ENCODE assay signal across 8 mouse cellular contexts in genomic region chr15:89182328-89182741, GRCm38 (mm10). TPM values are rescaled to one million over a fixed set of nuclear protein-coding genes. Genes with fewer than 3 reads are reported as not detected.
DNase-seq lines count a peak whose midpoint lies in the region; ATAC-seq and TF ChIP-seq lines count a peak whose summit lies in the region.

No protein-coding gene starts in this region.

- H3K79me3 ChIP-seq in C2C12 (ENCODE audit: low read depth) = peaks cover 23% of the 10 kb centered on the region

- no peak overlapping the region for H3K4me3 ChIP-seq in C2C12 (ENCODE audit: insufficient read depth, poor library complexity, severe bottlenecking)
- H3K4me3 ChIP-seq in forebrain, embryonic 16.5 days (replicated peaks; ENCODE audit: low read length) = no peak overlapping the region
- H3K4me3 ChIP-seq in intestine, embryonic 15.5 days (replicated peaks) = no peak overlapping the region
- H3K4me3 ChIP-seq in lung, embryonic 14.5 days (ENCODE audit: low read depth, low read length) = no peak overlapping the region
- no peak overlapping the region for H3K4me3 ChIP-seq in stomach, postnatal 0 days (ENCODE audit: low read depth, low read length)

- H3K27me3 ChIP-seq in C2C12 (ENCODE audit: control insufficient read depth, insufficient read depth, insufficient read length) = no peaks in the 10 kb centered on the region
- H3K27me3 ChIP-seq in forebrain, embryonic 16.5 days (replicated peaks; ENCODE audit: control insufficient read depth, insufficient read depth, low read length) = no peaks in the 10 kb centered on the region
- H3K27me3 ChIP-seq in intestine, embryonic 15.5 days (replicated peaks) = no peaks in the 10 kb centered on the region
- H3K27me3 ChIP-seq in lung, embryonic 14.5 days (ENCODE audit: insufficient read depth, low read length) = no peaks in the 10 kb centered on the region
- no peaks in the 10 kb centered on the region for H3K27me3 ChIP-seq in stomach, postnatal 0 days (ENCODE audit: control insufficient read depth, insufficient read depth, low read length)

- WGBS in forebrain, embryonic 16.5 days = 45% methylated on average over 6 of the region's 6 CpGs
- WGBS in intestine, embryonic 15.5 days = 32% methylated on average over 6 of the region's 6 CpGs
- WGBS in lung, embryonic 14.5 days = 31% methylated on average over 6 of the region's 6 CpGs
- WGBS in stomach, postnatal 0 days = 26% methylated on average over 6 of the region's 6 CpGs

- H3K27ac ChIP-seq in forebrain, embryonic 16.5 days (ENCODE audit: low read length) = peak overlapping the region; percentile 63
- peak overlapping the region; percentile 19; the same call in 1 of the 2 replicates for H3K27ac ChIP-seq in intestine, embryonic 15.5 days
- H3K27ac ChIP-seq in lung, embryonic 14.5 days (ENCODE audit: low read depth) = peak overlapping the region; percentile 21; the same call in 1 of the 2 replicates
- H3K27ac ChIP-seq in stomach, postnatal 0 days (replicated peaks) = peak overlapping the region; percentile 58

- peaks cover 52% of the 10 kb centered on the region for H3K4me1 ChIP-seq in forebrain, embryonic 16.5 days (replicated peaks; ENCODE audit: control insufficient read depth, insufficient read depth, low read length)
- H3K4me1 ChIP-seq in intestine, embryonic 15.5 days (replicated peaks) = peaks cover 30% of the 10 kb centered on the region
- H3K4me1 ChIP-seq in lung, embryonic 14.5 days (ENCODE audit: insufficient read depth) = peaks cover 15% of the 10 kb centered on the region
- H3K4me1 ChIP-seq in stomach, postnatal 0 days (replicated peaks; ENCODE audit: control insufficient read depth, insufficient read depth) = peaks cover 15% of the 10 kb centered on the region

- H3K36me3 ChIP-seq in C2C12 (ENCODE audit: control insufficient read depth, insufficient read depth) = peaks cover 2% of the 10 kb centered on the region
- no peaks in the 10 kb centered on the region for H3K36me3 ChIP-seq in forebrain, embryonic 16.5 days (ENCODE audit: control insufficient read depth, insufficient read depth)
- H3K36me3 ChIP-seq in intestine, embryonic 15.5 days = no peaks in the 10 kb centered on the region
- 0 out of 2 replicates have a peak, but pooled peaks cover 7% of the 10 kb centered on the region for H3K36me3 ChIP-seq in lung, embryonic 14.5 days (ENCODE audit: insufficient read depth)
- H3K36me3 ChIP-seq in stomach, postnatal 0 days (ENCODE audit: control insufficient read depth, insufficient read depth, low read length) = no peaks in the 10 kb centered on the region

- H3K9me3 ChIP-seq in forebrain, embryonic 16.5 days (ENCODE audit: control insufficient read depth, low read length) = no peaks in the 10 kb centered on the region
- H3K9me3 ChIP-seq in intestine, embryonic 15.5 days = no peaks in the 10 kb centered on the region
- no peaks in the 10 kb centered on the region for H3K9me3 ChIP-seq in lung, embryonic 14.5 days (ENCODE audit: low read depth, low read length)
- H3K9me3 ChIP-seq in stomach, postnatal 0 days (ENCODE audit: control insufficient read depth, low read length) = no peaks in the 10 kb centered on the region

- peak; percentile 36 for TF ChIP-seq CTCF in C2C12 (IDR thresholded peaks at IDR 0.05; ENCODE audit: control insufficient read depth, insufficient read depth, insufficient read length)
- TF ChIP-seq CTCF in lung, embryonic 14.5 days (IDR thresholded peaks at IDR 0.05; ENCODE audit: low read depth) = peak; percentile 11; the same call in 1 of the 2 replicates
- peak; percentile 60 for TF ChIP-seq CTCF in stomach, postnatal 0 days (IDR thresholded peaks at IDR 0.05; ENCODE audit: low read depth)

- no peak overlapping the region for H3K9ac ChIP-seq in forebrain, embryonic 16.5 days (replicated peaks; ENCODE audit: low read depth, low read length)
- no peak overlapping the region for H3K9ac ChIP-seq in intestine, embryonic 15.5 days
- H3K9ac ChIP-seq in lung, embryonic 14.5 days = peak overlapping the region; percentile 14; the same call in 1 of the 2 replicates
- H3K9ac ChIP-seq in stomach, postnatal 0 days (ENCODE audit: low read length) = peak overlapping the region; percentile 31

- peaks cover 33% of the 10 kb centered on the region for H3K79me2 ChIP-seq in C2C12 (ENCODE audit: control insufficient read depth, insufficient read depth)

- peak; percentile 30 for DNase-seq in adipocyte (ENCODE audit: low spot score)
- DNase-seq in lung, embryonic 14.5 days = peak; percentile 70
- peak; percentile 39 for DNase-seq in stomach, postnatal 0 days (ENCODE audit: low spot score)

- no peak for ATAC-seq in forebrain, embryonic 16.5 days
- ATAC-seq in intestine, embryonic 15.5 days = no peak
- ATAC-seq in lung, embryonic 14.5 days (ENCODE audit: insufficient read depth) = no peak
- ATAC-seq in stomach, postnatal 0 days (ENCODE audit: low FRiP score, low TSS enrichment) = no peak
- ATAC-seq in inflammation-experienced regulatory T-cells, adult 6 months = no peak
- no peak for ATAC-seq in granulocyte monocyte progenitor cell, adult 5-6 weeks (replicated peaks; ENCODE audit: poor library complexity, severe bottlenecking)

- H3K4me2 ChIP-seq in forebrain, embryonic 16.5 days (ENCODE audit: low read length) = no peak overlapping the region
- H3K4me2 ChIP-seq in intestine, embryonic 15.5 days (replicated peaks) = no peak overlapping the region; the same call in 1 of the 2 replicates
- peak overlapping the region; percentile 21; the same call in 1 of the 2 replicates for H3K4me2 ChIP-seq in lung, embryonic 14.5 days
- H3K4me2 ChIP-seq in stomach, postnatal 0 days (replicated peaks; ENCODE audit: low read depth) = 0 out of 2 replicates have a peak overlapping the region, but pooled peaks have one; percentile 17

- TF ChIP-seq EP300 in stomach, postnatal 0 days (optimal IDR thresholded peaks at IDR 0.05) = no peak

- H3ac ChIP-seq in C2C12 (ENCODE audit: control insufficient read depth, insufficient read length, low read depth) = no peak overlapping the region

RNA-seq across cellular contexts. Expression of gene Plxnb2, which starts 1.7 kb away (rescaled TPM):
- polyA plus RNA-seq in C2C12 (2012; fragmentation: generic; extraction: Trizol) = 206 TPM
- 112 and 126 TPM in 2 replicates for polyA plus RNA-seq in forebrain, embryonic 16.5 days (2015; fragmentation: Nextera tagmentation; extraction: Ambion mirVana)
- polyA plus RNA-seq in intestine, embryonic 15.5 days (2015; fragmentation: Nextera tagmentation; extraction: Ambion mirVana) = 107 and 118 TPM in 2 replicates
- polyA plus RNA-seq in lung, embryonic 14.5 days (2014; fragmentation: Nextera tagmentation; extraction: Ambion mirVana) = 149 and 156 TPM in 2 replicates
- polyA plus RNA-seq in stomach, postnatal 0 days (2015; fragmentation: Nextera tagmentation; extraction: Ambion mirVana) = 75.2 and 85.9 TPM in 2 replicates
- 1 to 10 TPM; 1.0 to 3.7 (median 1.7) TPM for polyA plus RNA-seq in inflammation-experienced regulatory T-cells, adult 6 months (2017; shearing (Covaris generic))
- 19.1 and 23.4 TPM in 2 replicates for total RNA-seq in granulocyte monocyte progenitor cell, adult 5-6 weeks (2014; fragmentation: Nextera tagmentation)
- total RNA-seq in granulocyte monocyte progenitor cell, adult 5-6 weeks (2017) = 11.0 and 14.7 TPM in 2 replicates

RNA-seq across cellular contexts. Expression of gene Dennd6b, which starts 14.0 kb away (rescaled TPM):
- polyA plus RNA-seq in C2C12 (2012; fragmentation: generic; extraction: Trizol) = 2.1 TPM
- polyA plus RNA-seq in forebrain, embryonic 16.5 days (2015; fragmentation: Nextera tagmentation; extraction: Ambion mirVana) = 60.7 and 83.2 TPM in 2 replicates
- 12.1 and 13.1 TPM in 2 replicates for polyA plus RNA-seq in intestine, embryonic 15.5 days (2015; fragmentation: Nextera tagmentation; extraction: Ambion mirVana)
- polyA plus RNA-seq in lung, embryonic 14.5 days (2014; fragmentation: Nextera tagmentation; extraction: Ambion mirVana) = 9.2 and 11.0 TPM in 2 replicates
- 4.1 and 5.3 TPM in 2 replicates for polyA plus RNA-seq in stomach, postnatal 0 days (2015; fragmentation: Nextera tagmentation; extraction: Ambion mirVana)
- polyA plus RNA-seq in inflammation-experienced regulatory T-cells, adult 6 months (2017; shearing (Covaris generic)) = 10 to 100 TPM in 2 of 3 experiments, 1 to 10 TPM in 1; 3.4 to 16.7 (median 13.6) TPM
- 4.3 and 6.1 TPM in 2 replicates for total RNA-seq in granulocyte monocyte progenitor cell, adult 5-6 weeks (2014; fragmentation: Nextera tagmentation)
- total RNA-seq in granulocyte monocyte progenitor cell, adult 5-6 weeks (2017) = 2.5 and 4.7 TPM in 2 replicates

RNA-seq across cellular contexts. Expression of gene Ppp6r2, which starts 29.0 kb away (rescaled TPM):
- polyA plus RNA-seq in C2C12 (2012; fragmentation: generic; extraction: Trizol) = 18.4 TPM
- 77.8 and 90.8 TPM in 2 replicates for polyA plus RNA-seq in forebrain, embryonic 16.5 days (2015; fragmentation: Nextera tagmentation; extraction: Ambion mirVana)
- 21.6 and 23.9 TPM in 2 replicates for polyA plus RNA-seq in intestine, embryonic 15.5 days (2015; fragmentation: Nextera tagmentation; extraction: Ambion mirVana)
- 25.6 and 27.8 TPM in 2 replicates for polyA plus RNA-seq in lung, embryonic 14.5 days (2014; fragmentation: Nextera tagmentation; extraction: Ambion mirVana)
- 16.2 and 17.2 TPM in 2 replicates for polyA plus RNA-seq in stomach, postnatal 0 days (2015; fragmentation: Nextera tagmentation; extraction: Ambion mirVana)
- polyA plus RNA-seq in inflammation-experienced regulatory T-cells, adult 6 months (2017; shearing (Covaris generic)) = 10 to 100 TPM; 21.5 to 33.7 (median 30.1) TPM
- total RNA-seq in granulocyte monocyte progenitor cell, adult 5-6 weeks (2014; fragmentation: Nextera tagmentation) = 9.2 and 10.5 TPM in 2 replicates
- total RNA-seq in granulocyte monocyte progenitor cell, adult 5-6 weeks (2017) = 5.8 and 6.4 TPM in 2 replicates

RNA-seq across cellular contexts. Expression of gene Mapk11, which starts 32.9 kb away (rescaled TPM):
- polyA plus RNA-seq in C2C12 (2012; fragmentation: generic; extraction: Trizol) = 14.9 TPM
- polyA plus RNA-seq in forebrain, embryonic 16.5 days (2015; fragmentation: Nextera tagmentation; extraction: Ambion mirVana) = 39.1 and 46.8 TPM in 2 replicates
- 5.8 and 6.0 TPM in 2 replicates for polyA plus RNA-seq in intestine, embryonic 15.5 days (2015; fragmentation: Nextera tagmentation; extraction: Ambion mirVana)
- polyA plus RNA-seq in lung, embryonic 14.5 days (2014; fragmentation: Nextera tagmentation; extraction: Ambion mirVana) = 11.3 and 13.3 TPM in 2 replicates
- 1.8 and 2.1 TPM in 2 replicates for polyA plus RNA-seq in stomach, postnatal 0 days (2015; fragmentation: Nextera tagmentation; extraction: Ambion mirVana)
- polyA plus RNA-seq in inflammation-experienced regulatory T-cells, adult 6 months (2017; shearing (Covaris generic)) = 10 to 100 TPM in 2 of 3 experiments, 1 to 10 TPM in 1; 8.2 to 23.6 (median 21.4) TPM
- total RNA-seq in granulocyte monocyte progenitor cell, adult 5-6 weeks (2014; fragmentation: Nextera tagmentation) = not detected in 2 replicates
- not detected in 2 replicates for total RNA-seq in granulocyte monocyte progenitor cell, adult 5-6 weeks (2017)

RNA-seq across cellular contexts. Expression of gene Mapk12, which starts 41.8 kb away (rescaled TPM):
- polyA plus RNA-seq in C2C12 (2012; fragmentation: generic; extraction: Trizol) = 30.5 TPM
- 4.1 and 5.7 TPM in 2 replicates for polyA plus RNA-seq in forebrain, embryonic 16.5 days (2015; fragmentation: Nextera tagmentation; extraction: Ambion mirVana)
- 3.6 and 4.2 TPM in 2 replicates for polyA plus RNA-seq in intestine, embryonic 15.5 days (2015; fragmentation: Nextera tagmentation; extraction: Ambion mirVana)
- polyA plus RNA-seq in lung, embryonic 14.5 days (2014; fragmentation: Nextera tagmentation; extraction: Ambion mirVana) = 11.4 and 11.9 TPM in 2 replicates
- 3.1 and 3.2 TPM in 2 replicates for polyA plus RNA-seq in stomach, postnatal 0 days (2015; fragmentation: Nextera tagmentation; extraction: Ambion mirVana)
- polyA plus RNA-seq in inflammation-experienced regulatory T-cells, adult 6 months (2017; shearing (Covaris generic)) = 1 to 10 TPM in 2 of 3 experiments, under 1 TPM in 1; 0.50 to 3.6 (median 2.8) TPM
- total RNA-seq in granulocyte monocyte progenitor cell, adult 5-6 weeks (2014; fragmentation: Nextera tagmentation) = not detected in 2 replicates
- 0.93 TPM in 1 of 2 replicates, not detected in the other for total RNA-seq in granulocyte monocyte progenitor cell, adult 5-6 weeks (2017)

Comparison
In these comparisons a context has a peak if more than half of its experiments do, and no peak if none do; other contexts are left out.
1. H3K4me2 ChIP-seq: peak in lung, embryonic 14.5 days (single experiment) and stomach, postnatal 0 days (single experiment); none in forebrain, embryonic 16.5 days (single experiment) and intestine, embryonic 15.5 days (single experiment).
2. H3K9ac ChIP-seq: peak in lung, embryonic 14.5 days (single experiment) and stomach, postnatal 0 days (single experiment); none in forebrain, embryonic 16.5 days (single experiment) and intestine, embryonic 15.5 days (single experiment).
3. RNA of gene Plxnb2, which starts 1.7 kb away (polyA plus RNA-seq): 206 TPM in C2C12 (single experiment), 149 to 156 TPM in lung, embryonic 14.5 days, 112 to 126 TPM in forebrain, embryonic 16.5 days, 107 to 118 TPM in intestine, embryonic 15.5 days and 75.2 to 85.9 TPM in stomach, postnatal 0 days; 1.0 to 3.7 TPM in inflammation-experienced regulatory T-cells, adult 6 months; every median in the first group is over 10 times any median in the second.
4. Peak in every context shown above with its lines, with median percentiles within 50 percentile points of each other: CTCF ChIP-seq, DNase-seq and H3K27ac ChIP-seq.